Mouse (Mus musculus): Measurements from ENCODE around the gene Yipf4. TPM values are rescaled to one million over a fixed set of nuclear protein-coding genes. Genes with fewer than 3 reads are reported as not detected.

Gene Yipf4
- 30.4 and 48.2 TPM in 2 replicates for polyA plus RNA-seq (2012; rRNA removed)

- peak; percentile 99 for DNase-seq
- TF ChIP-seq POLR2A (IDR thresholded peaks at IDR 0.05; ENCODE audit: low read depth, low read length) (peak; percentile 49), CTCF (conservative IDR thresholded peaks at IDR 0.05; ENCODE audit: insufficient read depth, insufficient read length, low read depth, low read length) (no peak)
- 4% methylated on average over 58 of the region's 58 CpGs for WGBS
- Histone ChIP-seq H3K27ac (ENCODE audit: insufficient read depth, low read depth, low read length) (peak within 1 kb of the TSS; percentile 84), H3K4me1 (ENCODE audit: control insufficient read depth, insufficient read depth, low read length) (peaks cover 4% of the 10 kb centered on the region; the same call in 1 of the 2 replicates), H3K36me3 (ENCODE audit: control insufficient read depth, insufficient read depth, low read length) (peaks cover 2% of the 10 kb centered on the region), H3K27me3 (replicated peaks; ENCODE audit: control insufficient read depth, insufficient read depth, low read length) (no peaks in the 10 kb centered on the region), H3K4me3 (ENCODE audit: insufficient read depth, low read depth, low read length) (peak within 1 kb of the TSS; percentile 94)
Measured at GRCm38 (mm10) chr17:74489024-74489900, at the start of gene Yipf4. Gene Yipf4 (plus strand): TSS chr17:74489493.

- 35% methylated on average over 5 of the region's 5 CpGs for WGBS
- Histone ChIP-seq H3K4me3 (ENCODE audit: insufficient read depth, low read depth, low read length) (no peak overlapping the region), H3K4me1 (ENCODE audit: control insufficient read depth, insufficient read depth, low read length) (no peaks in the 10 kb centered on the region), H3K27ac (ENCODE audit: insufficient read depth, low read depth, low read length) (no peak overlapping the region), H3K27me3 (replicated peaks; ENCODE audit: control insufficient read depth, insufficient read depth, low read length) (no peaks in the 10 kb centered on the region), H3K36me3 (ENCODE audit: control insufficient read depth, insufficient read depth, low read length) (no peaks in the 10 kb centered on the region)
- no peak for DNase-seq
- TF ChIP-seq POLR2A (IDR thresholded peaks at IDR 0.05; ENCODE audit: low read depth, low read length) (no peak), CTCF (conservative IDR thresholded peaks at IDR 0.05; ENCODE audit: insufficient read depth, insufficient read length, low read depth, low read length) (no peak)
Measured at GRCm38 (mm10) chr17:74440486-74440885, 48.8 kb upstream of the Yipf4 start.

- Histone ChIP-seq H3K27ac (ENCODE audit: insufficient read depth, low read depth, low read length) (no peak overlapping the region), H3K36me3 (ENCODE audit: control insufficient read depth, insufficient read depth, low read length) (no peaks in the 10 kb centered on the region), H3K4me1 (ENCODE audit: control insufficient read depth, insufficient read depth, low read length) (no peaks in the 10 kb centered on the region), H3K4me3 (ENCODE audit: insufficient read depth, low read depth, low read length) (no peak overlapping the region), H3K27me3 (replicated peaks; ENCODE audit: control insufficient read depth, insufficient read depth, low read length) (no peaks in the 10 kb centered on the region)
- TF ChIP-seq CTCF (conservative IDR thresholded peaks at IDR 0.05; ENCODE audit: insufficient read depth, insufficient read length, low read depth, low read length) (no peak), POLR2A (IDR thresholded peaks at IDR 0.05; ENCODE audit: low read depth, low read length) (no peak)
- WGBS: 83% methylated on average over 10 of the region's 10 CpGs
- DNase-seq: no peak
Measured at GRCm38 (mm10) chr17:74449776-74450175, 39.5 kb upstream of the Yipf4 start.

- no peak for DNase-seq
- WGBS: 68% methylated on average over 3 of the region's 3 CpGs
- no peak overlapping the region for H3K27ac ChIP-seq (ENCODE audit: insufficient read depth, low read depth, low read length)
Measured at GRCm38 (mm10) chr17:74453928-74454327, 35.4 kb upstream of the Yipf4 start.

GRCm38 (mm10) chr17:74454660-74455059 is 34.6 kb upstream of the Yipf4 start:
- Histone ChIP-seq H3K27me3 (replicated peaks; ENCODE audit: control insufficient read depth, insufficient read depth, low read length) (no peaks in the 10 kb centered on the region), H3K36me3 (ENCODE audit: control insufficient read depth, insufficient read depth, low read length) (no peaks in the 10 kb centered on the region), H3K4me1 (ENCODE audit: control insufficient read depth, insufficient read depth, low read length) (no peaks in the 10 kb centered on the region), H3K27ac (ENCODE audit: insufficient read depth, low read depth, low read length) (no peak overlapping the region), H3K4me3 (ENCODE audit: insufficient read depth, low read depth, low read length) (no peak overlapping the region)
- DNase-seq: no peak
- no peak for TF ChIP-seq POLR2A (IDR thresholded peaks at IDR 0.05; ENCODE audit: low read depth, low read length)
- TF ChIP-seq CTCF (conservative IDR thresholded peaks at IDR 0.05; ENCODE audit: insufficient read depth, insufficient read length, low read depth, low read length): no peak
- WGBS: 98% methylated on average over 1 of the region's 1 CpGs

More at GRCm38 (mm10) chr17:74453928-74454327, 35.4 kb upstream of the Yipf4 start:
- H3K27me3 ChIP-seq (replicated peaks; ENCODE audit: control insufficient read depth, insufficient read depth, low read length): no peaks in the 10 kb centered on the region
- H3K4me1 ChIP-seq (ENCODE audit: control insufficient read depth, insufficient read depth, low read length): no peaks in the 10 kb centered on the region
- TF ChIP-seq POLR2A (IDR thresholded peaks at IDR 0.05; ENCODE audit: low read depth, low read length) (no peak), CTCF (conservative IDR thresholded peaks at IDR 0.05; ENCODE audit: insufficient read depth, insufficient read length, low read depth, low read length) (no peak)
- H3K36me3 ChIP-seq (ENCODE audit: control insufficient read depth, insufficient read depth, low read length): no peaks in the 10 kb centered on the region
- no peak overlapping the region for H3K4me3 ChIP-seq (ENCODE audit: insufficient read depth, low read depth, low read length)

- WGBS: 93% methylated on average over 4 of the region's 4 CpGs
- TF ChIP-seq CTCF (conservative IDR thresholded peaks at IDR 0.05; ENCODE audit: insufficient read depth, insufficient read length, low read depth, low read length) (no peak), POLR2A (IDR thresholded peaks at IDR 0.05; ENCODE audit: low read depth, low read length) (no peak)
- H3K4me1 ChIP-seq (ENCODE audit: control insufficient read depth, insufficient read depth, low read length): no peaks in the 10 kb centered on the region
- DNase-seq: no peak
- H3K36me3 ChIP-seq (ENCODE audit: control insufficient read depth, insufficient read depth, low read length): no peaks in the 10 kb centered on the region
- no peak overlapping the region for H3K27ac ChIP-seq (ENCODE audit: insufficient read depth, low read depth, low read length)
- H3K4me3 ChIP-seq (ENCODE audit: insufficient read depth, low read depth, low read length): no peak overlapping the region
- H3K27me3 ChIP-seq (replicated peaks; ENCODE audit: control insufficient read depth, insufficient read depth, low read length): no peaks in the 10 kb centered on the region
Measured at GRCm38 (mm10) chr17:74455426-74455825, 33.9 kb upstream of the Yipf4 start.

- WGBS: 88% methylated on average over 5 of the region's 5 CpGs
- Histone ChIP-seq H3K4me1 (ENCODE audit: control insufficient read depth, insufficient read depth, low read length) (no peaks in the 10 kb centered on the region), H3K4me3 (ENCODE audit: insufficient read depth, low read depth, low read length) (no peak overlapping the region), H3K36me3 (ENCODE audit: control insufficient read depth, insufficient read depth, low read length) (no peaks in the 10 kb centered on the region), H3K27ac (ENCODE audit: insufficient read depth, low read depth, low read length) (no peak overlapping the region), H3K27me3 (replicated peaks; ENCODE audit: control insufficient read depth, insufficient read depth, low read length) (no peaks in the 10 kb centered on the region)
- TF ChIP-seq CTCF (conservative IDR thresholded peaks at IDR 0.05; ENCODE audit: insufficient read depth, insufficient read length, low read depth, low read length) (no peak), POLR2A (IDR thresholded peaks at IDR 0.05; ENCODE audit: low read depth, low read length) (no peak)
- DNase-seq: no peak
Measured at GRCm38 (mm10) chr17:74456825-74457224, 32.5 kb upstream of the Yipf4 start.

All from kidney, adult 2 months (tissue).